Mouse (Mus musculus) retina, postnatal 7 days (tissue): ENCODE results near the gene Hmcn2.

Experiments used
- DNase-seq: peaks from one replicate; pipeline ENCODE4 v3.0.0-alpha.2; 2012; ENCODE audit warnings: low read depth, low spot score

Gene Hmcn2

DNA sequence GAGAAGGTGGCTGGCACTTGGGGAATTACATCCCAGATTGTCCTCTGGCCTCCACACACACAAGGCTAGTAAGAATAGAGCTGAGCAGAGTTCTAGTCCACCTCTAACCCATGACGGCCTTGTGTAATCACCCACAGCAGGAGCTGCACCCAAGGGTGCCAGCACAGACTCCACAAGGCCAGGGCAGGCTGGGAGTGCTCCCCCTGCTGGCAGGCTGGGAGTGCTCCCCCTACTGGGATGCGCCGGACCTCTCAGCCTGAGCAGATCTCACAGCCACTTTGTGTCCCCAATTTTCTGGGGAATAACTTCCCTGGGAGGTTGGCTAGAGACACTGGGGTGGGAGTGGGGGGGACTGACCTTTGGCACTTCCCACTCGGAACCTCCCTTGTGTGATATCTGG is 68.7 kb downstream of the Hmcn2 start:
- peak; percentile 39 for DNase-seq

GRCm38 (mm10) chr2:31416968-31417367 is 102.8 kb downstream of the Hmcn2 start:
- DNase-seq: no peak

- DNase-seq: no peak
These were observed 103.8 kb downstream of the Hmcn2 start for GRCm38 (mm10) chr2:31418021-31418420.

DNA sequence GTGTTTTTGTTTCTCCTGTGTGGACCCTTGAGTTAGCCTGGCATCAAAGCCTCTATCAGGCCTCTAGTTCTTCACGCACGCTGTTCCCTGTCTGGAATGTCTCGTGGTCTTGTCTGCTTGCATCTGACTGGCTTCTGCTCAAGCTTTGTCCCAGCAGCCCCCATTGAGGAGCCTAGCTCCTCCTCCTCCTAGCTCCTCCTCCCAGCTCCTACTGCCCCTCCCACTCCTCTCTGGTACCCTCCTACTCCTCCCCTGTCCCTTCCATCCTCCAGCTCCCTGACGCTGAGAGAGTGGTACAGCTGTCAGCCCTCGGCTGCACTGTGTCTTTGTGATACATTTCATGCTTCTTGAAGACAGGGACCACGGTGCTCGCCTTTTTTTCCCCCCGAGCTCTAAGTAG is 104.4 kb downstream of the Hmcn2 start:
- DNase-seq: no peak

- no peak for DNase-seq
These were observed 106.7 kb downstream of the Hmcn2 start for GRCm38 (mm10) chr2:31420914-31421313.

GRCm38 (mm10) chr2:31422576-31422975 is 108.4 kb downstream of the Hmcn2 start:
- no peak for DNase-seq

DNA sequence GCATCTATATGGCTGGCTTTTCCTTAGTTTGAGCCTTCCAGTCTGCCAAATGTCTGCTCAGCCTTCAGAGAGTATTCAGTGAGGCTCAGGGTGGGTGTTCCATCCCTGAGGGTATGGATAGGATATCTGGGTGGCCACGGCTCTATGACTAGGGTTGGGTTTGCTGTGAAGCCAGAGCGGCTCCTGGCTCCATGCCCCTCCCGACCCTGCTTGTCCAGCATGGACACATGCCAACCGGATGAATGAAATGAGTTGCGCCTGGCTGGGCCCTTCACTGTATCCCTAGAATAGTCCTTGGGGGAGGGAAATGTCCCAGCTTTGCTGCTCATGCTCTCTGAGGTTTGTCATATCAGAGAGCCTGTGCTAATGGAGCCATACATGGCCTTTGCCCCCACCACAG is 117.3 kb downstream of the Hmcn2 start:
- no peak for DNase-seq

DNA sequence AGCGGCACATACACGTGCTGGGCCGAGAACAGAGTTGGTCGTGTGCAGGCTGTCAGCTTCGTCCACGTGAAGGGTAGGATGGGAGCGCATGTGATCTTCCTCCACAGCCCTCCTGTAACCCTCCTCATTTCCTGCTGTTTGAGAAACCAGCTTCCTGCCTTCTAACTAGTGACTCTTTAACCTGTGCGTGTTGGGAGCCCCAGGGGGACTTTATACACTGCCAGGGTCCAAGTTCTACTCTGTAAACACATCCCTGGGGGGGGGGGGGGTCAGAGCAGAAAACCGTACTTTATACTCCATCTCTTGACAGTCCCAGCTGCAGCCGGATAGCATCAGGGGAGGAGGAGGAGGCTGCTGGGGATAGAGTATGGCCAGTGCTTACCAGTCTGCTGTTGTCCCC is 120.5 kb downstream of the Hmcn2 start:
- DNase-seq: no peak

- no peak for DNase-seq
These were observed 121.4 kb downstream of the Hmcn2 start for GRCm38 (mm10) chr2:31435567-31435966.

- DNase-seq: no peak
These were observed 123.4 kb downstream of the Hmcn2 start for GRCm38 (mm10) chr2:31437480-31438245.

- DNase-seq: no peak
These were observed 125.4 kb downstream of the Hmcn2 start for GRCm38 (mm10) chr2:31439576-31439975.

DNA sequence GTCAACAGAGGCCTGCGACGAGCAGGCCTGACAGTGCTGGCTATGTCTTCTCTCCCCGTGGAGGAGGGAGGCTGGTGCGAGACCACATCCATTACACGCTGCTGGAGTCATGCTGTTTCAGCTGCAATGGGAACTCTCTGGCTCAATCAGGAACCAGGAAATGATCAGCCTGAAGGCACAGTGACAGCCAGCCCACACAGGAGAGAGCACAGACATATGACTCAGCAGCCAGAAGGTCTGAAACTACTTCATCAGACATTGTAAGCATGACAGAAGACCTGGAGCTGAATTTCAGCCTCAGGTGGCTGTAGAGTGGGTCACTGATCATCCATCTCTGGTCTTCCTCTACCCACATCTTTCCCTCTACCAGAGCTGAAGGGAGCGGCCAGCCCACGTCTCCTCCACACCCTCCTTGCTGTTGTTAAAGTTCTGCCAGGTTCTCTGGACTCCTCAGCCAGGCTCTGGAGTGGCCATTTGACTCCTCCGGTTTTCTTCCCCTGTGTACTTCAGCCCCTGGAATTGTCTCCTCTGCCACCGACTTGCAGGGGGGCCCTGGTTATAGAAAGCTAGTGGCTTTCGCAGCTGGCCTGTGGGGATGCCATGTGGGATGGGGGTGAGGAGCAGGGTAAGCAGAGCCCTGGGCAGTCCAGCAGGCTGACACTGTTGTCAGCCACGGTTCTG is 128.4 kb downstream of the Hmcn2 start:
- no peak for DNase-seq

- no peak for DNase-seq
These were observed 131.8 kb downstream of the Hmcn2 start for GRCm38 (mm10) chr2:31446036-31446435.

DNA sequence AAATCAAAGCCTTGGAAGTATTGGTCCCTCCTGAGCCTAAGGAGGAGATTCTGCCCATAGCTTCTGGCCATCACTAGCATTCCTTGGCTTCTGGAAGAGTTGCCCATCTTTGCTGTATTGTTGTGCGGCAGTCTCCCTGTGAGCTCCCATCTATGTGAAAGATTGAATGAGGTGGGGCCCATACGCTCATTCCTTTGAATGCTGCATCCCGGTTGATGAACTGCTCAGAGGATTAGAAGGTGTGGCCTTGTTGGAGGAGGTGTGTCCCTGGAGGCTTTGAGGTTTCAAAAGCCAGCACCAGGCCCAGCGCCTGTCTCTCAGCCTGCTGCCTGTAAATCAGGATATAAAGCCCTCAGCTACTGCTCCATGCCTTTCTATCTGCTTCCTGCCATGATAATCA is 132.2 kb downstream of the Hmcn2 start:
- DNase-seq: no peak

DNA sequence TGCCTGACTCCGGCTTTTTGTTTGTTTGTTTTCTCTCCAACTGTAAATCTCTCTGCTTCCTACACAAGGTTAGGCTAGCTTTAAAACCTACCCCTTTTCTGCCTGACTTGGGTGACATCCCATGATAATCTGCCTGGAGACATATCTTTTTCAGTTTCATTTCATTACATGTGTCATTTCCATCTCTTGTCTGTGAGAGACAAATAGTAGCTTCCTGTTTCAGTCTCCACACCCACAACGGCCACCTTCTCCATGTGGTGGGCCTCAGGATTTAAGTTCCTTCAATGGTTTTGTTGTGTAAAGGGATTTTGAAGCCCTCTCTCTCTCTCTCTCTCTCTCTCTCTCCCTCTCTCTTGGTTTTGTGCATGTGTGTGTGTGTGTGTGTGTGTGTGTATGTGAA is 133.3 kb downstream of the Hmcn2 start:
- no peak for DNase-seq

- DNase-seq: no peak
These were observed 134.7 kb downstream of the Hmcn2 start for GRCm38 (mm10) chr2:31448756-31449440.

DNA sequence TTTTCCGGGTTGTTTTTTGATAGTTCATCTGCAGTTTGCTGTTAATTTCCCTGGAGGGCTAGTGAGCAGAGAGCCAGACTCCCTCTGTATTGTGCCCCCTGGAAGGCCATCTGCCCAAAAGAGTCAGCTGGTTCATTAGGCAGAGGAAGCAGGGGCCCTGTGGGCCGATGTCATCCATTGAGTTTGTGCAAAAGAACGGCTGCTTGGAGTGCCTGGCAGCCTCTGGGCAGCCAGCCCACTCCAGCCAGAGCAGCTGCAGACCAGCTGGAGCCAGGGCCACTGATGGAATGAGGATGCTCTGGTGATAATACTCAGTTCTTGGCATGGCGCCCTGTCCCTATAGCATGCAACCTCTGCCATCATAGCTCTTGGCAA is 135.2 kb downstream of the Hmcn2 start:
- no peak for DNase-seq

- no peak for DNase-seq
These were observed 135.7 kb downstream of the Hmcn2 start for GRCm38 (mm10) chr2:31449902-31450301.

- no peak for DNase-seq
These were observed 136.4 kb downstream of the Hmcn2 start for GRCm38 (mm10) chr2:31450661-31451060.

- no peak for DNase-seq
These were observed 137.3 kb downstream of the Hmcn2 start for GRCm38 (mm10) chr2:31451530-31451929.

DNA sequence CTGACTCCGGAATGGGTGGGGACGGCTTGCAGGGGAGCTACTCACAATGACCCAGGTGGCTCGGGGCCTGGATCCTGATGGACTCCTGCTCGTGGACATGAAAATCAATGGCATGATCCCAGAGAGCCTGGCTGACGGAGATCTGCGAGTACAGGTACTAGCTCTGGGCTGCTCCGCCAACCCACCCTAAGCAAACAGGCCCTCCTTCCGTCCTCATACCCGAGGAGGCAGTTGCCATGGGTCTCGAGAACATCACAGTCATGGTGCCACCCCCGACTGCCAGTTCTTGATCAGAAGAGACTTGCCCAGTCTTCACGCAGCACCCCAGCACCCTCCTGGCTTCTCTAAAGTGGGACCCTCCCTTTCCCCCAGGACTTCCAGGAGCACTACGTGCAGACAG is 138.8 kb downstream of the Hmcn2 start:
- DNase-seq: no peak

DNA sequence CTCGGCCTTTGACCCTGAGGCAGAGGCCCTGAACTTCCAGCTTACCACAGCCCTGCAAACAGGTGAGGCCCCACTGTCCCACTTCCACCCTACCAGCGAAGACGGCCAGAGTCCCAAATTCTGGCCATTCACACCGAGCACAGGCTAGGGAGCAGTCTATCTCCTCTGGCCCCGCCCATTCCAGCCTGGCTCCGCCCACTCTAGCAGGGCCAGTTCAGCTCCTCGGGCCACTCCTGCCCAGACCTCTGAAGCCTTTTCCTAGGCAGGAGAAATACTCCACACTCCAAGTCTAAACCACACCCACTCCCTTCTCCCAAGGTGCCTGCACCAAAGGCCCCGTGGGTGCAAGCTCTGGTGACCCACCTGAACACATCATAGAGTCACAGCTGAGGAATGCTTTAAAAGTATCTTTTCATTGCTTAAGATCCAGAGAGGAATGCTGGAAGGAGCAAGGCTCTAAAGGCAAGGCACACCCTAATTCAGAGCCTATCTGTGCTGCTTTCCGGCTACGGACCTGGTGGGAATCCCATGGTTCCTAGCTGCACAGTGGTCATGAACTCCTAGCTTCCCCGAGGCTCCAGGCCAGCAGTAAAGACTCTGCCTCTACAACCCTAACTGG is 139.5 kb downstream of the Hmcn2 start:
- DNase-seq: no peak
